Mouse (Mus musculus) midbrain, embryonic 16.5 days (tissue): ENCODE results near the gene Vps35l. TPM values are rescaled to one million over a fixed set of nuclear protein-coding genes. Genes with fewer than 3 reads are reported as not detected.

Source experiments
- ATAC-seq: fragments of 200-750 bp; cut with Nextera tagmentation; 2 replicates; pipeline ENCODE4 v1.8.0; 2017; ENCODE audit warnings: moderate TSS enrichment
- H3K27ac ChIP-seq: fragments of 300-500 bp; sonication (generic); 2 replicates; pipeline ENCODE4 v1.5.1; 2014; ENCODE audit warnings: mild to moderate bottlenecking, low read length, mixed read lengths
- H3K27me3 ChIP-seq: fragments of 300-500 bp; sonication (generic); 2 replicates; pipeline ENCODE4 v1.6.1; 2014; ENCODE audit warnings: low read depth, low read length, mixed read lengths; ENCODE audit not compliant: control insufficient read depth, insufficient read depth
- H3K36me3 ChIP-seq: fragments of 300-500 bp; sonication (generic); 2 replicates; pipeline ENCODE4 v1.6.1; 2014; ENCODE audit warnings: mild to moderate bottlenecking, low read length, moderate library complexity, mixed read lengths; ENCODE audit not compliant: control insufficient read depth, insufficient read depth
- H3K4me1 ChIP-seq: fragments of 300-500 bp; sonication (generic); 2 replicates; pipeline ENCODE4 v1.6.1; 2014; ENCODE audit warnings: mild to moderate bottlenecking, low read length, mixed read lengths; ENCODE audit not compliant: control insufficient read depth, insufficient read depth
- H3K4me2 ChIP-seq: fragments of 300-500 bp; sonication (generic); 2 replicates; pipeline ENCODE4 v1.6.1; 2014; ENCODE audit warnings: mild to moderate bottlenecking, low read length, mixed read lengths
- H3K4me3 ChIP-seq: fragments of 300-500 bp; sonication (generic); 2 replicates; pipeline ENCODE4 v1.5.1; 2014; ENCODE audit warnings: low read depth, mild to moderate bottlenecking, low read length, moderate library complexity, mixed read lengths
- H3K9ac ChIP-seq: fragments of 300-500 bp; sonication (generic); 2 replicates; pipeline ENCODE4 v1.6.1; 2014; ENCODE audit warnings: low read depth, low read length, mixed read lengths
- H3K9me3 ChIP-seq: fragments of 300-500 bp; sonication (generic); replicated peaks from 2 replicates; pipeline ENCODE4 v1.6.1; 2014; ENCODE audit warnings: mild to moderate bottlenecking, low read length, mixed read lengths; ENCODE audit not compliant: control insufficient read depth, poor library complexity, severe bottlenecking
- WGBS: fragments of 180-500 bp; shearing (Covaris S2); extraction: QIAGEN DNeasy Blood & Tissue Kit; methylation state at CpG from one replicate; pipeline ENCODE4 v1.1.7; 2014; 5-methylcytosine and 5-hydroxymethylcytosine counted together
- polyA plus RNA-seq: library from polyadenylated mRNA; unstranded; fragments of >200 nt; fragmentation: Nextera tagmentation; extraction: Ambion mirVana; gene quantifications from 2 replicates; pipeline ENCODE4 v1.2.1, GENCODE M21; 2015

Vps35l gene
- polyA plus RNA-seq, 1 experiment from 2014 or later, result 113 TPM

DNA sequence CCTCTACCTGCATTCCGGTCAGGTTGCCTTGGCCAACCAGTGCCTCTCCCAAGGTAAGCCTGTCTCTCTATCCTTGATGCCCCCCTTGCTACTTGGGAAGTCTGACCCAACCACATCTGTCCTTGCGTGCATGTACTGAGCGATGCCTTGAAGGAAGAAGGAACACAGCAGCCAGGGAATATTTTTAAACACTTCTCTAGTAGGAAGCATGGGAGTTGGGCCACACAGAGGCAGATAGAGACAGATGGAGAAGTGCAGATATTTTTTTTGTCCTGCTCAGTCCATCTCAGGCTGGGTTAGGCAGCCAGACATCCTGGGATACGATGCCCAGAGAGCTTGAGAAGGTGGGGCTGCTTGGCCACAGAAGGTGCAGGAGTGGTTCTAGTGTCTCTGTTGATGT, 73.6 kb downstream of the Vps35l start:
- 91% methylated on average over 4 of the region's 4 CpGs for WGBS
- no peaks in the 10 kb centered on the region for H3K27me3 ChIP-seq
- H3K9me3 ChIP-seq, result no peaks in the 10 kb centered on the region
- H3K36me3 ChIP-seq, result peaks cover 33% of the 10 kb centered on the region
- no peak overlapping the region for H3K4me2 ChIP-seq
- H3K27ac ChIP-seq, result no peak overlapping the region
- H3K4me3 ChIP-seq, result no peak overlapping the region
- H3K4me1 ChIP-seq, result no peaks in the 10 kb centered on the region
- ATAC-seq, result no peak
- H3K9ac ChIP-seq, result no peak overlapping the region

DNA sequence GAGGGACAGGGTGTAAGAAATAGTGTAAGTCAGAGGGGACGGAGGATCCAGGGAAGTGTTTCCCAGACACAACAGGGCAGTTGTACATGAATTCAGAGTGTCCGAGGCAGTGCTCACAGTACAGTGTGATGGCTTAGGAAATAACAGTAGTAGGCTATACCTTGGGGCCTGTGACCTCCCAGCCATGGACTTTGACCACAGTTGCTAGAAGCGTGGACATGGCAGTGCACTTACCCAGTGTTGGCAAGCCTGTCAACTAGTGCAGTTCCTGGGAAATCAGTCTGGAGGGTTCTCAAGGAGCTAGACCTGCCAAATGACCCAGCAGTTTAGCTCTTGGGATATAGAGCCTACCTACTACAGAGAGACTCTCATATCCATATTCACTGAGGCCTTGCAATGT, 76.2 kb downstream of the Vps35l start:
- peaks cover 37% of the 10 kb centered on the region for H3K36me3 ChIP-seq
- H3K9ac ChIP-seq, result no peak overlapping the region
- WGBS, result 94% methylated on average over 3 of the region's 3 CpGs
- H3K27me3 ChIP-seq, result no peaks in the 10 kb centered on the region
- H3K4me1 ChIP-seq, result no peaks in the 10 kb centered on the region
- ATAC-seq, result no peak
- H3K4me2 ChIP-seq, result no peak overlapping the region
- H3K4me3 ChIP-seq, result no peak overlapping the region
- H3K9me3 ChIP-seq, result no peaks in the 10 kb centered on the region
- no peak overlapping the region for H3K27ac ChIP-seq

DNA sequence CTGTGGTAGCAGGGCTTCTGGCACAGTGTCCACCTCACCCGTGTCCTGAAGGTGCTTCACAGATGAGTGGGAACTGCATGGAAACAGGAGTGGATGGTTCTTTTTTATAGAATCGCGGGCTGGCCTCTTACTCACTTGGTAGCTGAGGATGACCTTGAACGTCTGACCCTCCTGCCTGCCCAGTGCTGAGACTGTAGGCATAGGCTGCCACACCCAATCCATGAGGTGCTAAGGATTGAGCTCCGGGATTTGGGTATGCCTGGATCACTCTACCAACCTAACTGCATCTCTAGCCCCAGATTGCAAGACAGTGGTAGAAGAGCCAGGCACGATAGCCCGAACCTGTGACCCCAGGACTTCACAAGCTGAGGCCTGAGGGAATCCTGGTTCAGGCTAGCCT, 77.7 kb downstream of the Vps35l start:
- Histone ChIP-seq H3K4me2 (no peak overlapping the region), H3K4me3 (no peak overlapping the region), H3K36me3 (peaks cover 29% of the 10 kb centered on the region), H3K27me3 (no peaks in the 10 kb centered on the region), H3K27ac (no peak overlapping the region), H3K9me3 (no peaks in the 10 kb centered on the region), H3K9ac (no peak overlapping the region), H3K4me1 (no peaks in the 10 kb centered on the region)
- no peak for ATAC-seq
- 91% methylated on average over 7 of the region's 7 CpGs for WGBS

DNA sequence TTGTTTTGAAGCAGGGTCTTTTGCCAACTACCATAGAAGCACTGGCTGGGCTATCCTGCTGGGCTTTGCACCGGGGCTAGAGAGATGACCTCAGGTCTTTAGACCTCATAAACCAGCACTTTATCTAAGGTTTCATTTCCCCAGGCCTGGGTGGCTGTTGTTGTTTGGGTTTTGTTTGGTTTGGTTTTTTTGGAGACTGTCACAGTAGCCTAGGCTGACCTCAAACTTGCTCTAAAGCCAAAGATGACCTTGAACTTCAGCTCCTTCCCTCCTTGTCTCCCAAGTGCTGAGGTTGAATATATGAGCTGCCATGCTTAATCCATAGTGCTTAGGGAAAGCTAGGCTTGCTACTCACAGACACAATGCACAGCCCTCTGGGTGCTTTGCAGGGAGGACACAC, 79.6 kb downstream of the Vps35l start:
- no peak overlapping the region for H3K4me2 ChIP-seq
- no peak for ATAC-seq
- WGBS, result 89% methylated on average over 1 of the region's 1 CpGs
- H3K27me3 ChIP-seq, result no peaks in the 10 kb centered on the region
- no peaks in the 10 kb centered on the region for H3K4me1 ChIP-seq
- H3K36me3 ChIP-seq, result peaks cover 26% of the 10 kb centered on the region
- H3K4me3 ChIP-seq, result no peak overlapping the region
- H3K9me3 ChIP-seq, result no peaks in the 10 kb centered on the region
- H3K27ac ChIP-seq, result no peak overlapping the region
- H3K9ac ChIP-seq, result no peak overlapping the region

DNA sequence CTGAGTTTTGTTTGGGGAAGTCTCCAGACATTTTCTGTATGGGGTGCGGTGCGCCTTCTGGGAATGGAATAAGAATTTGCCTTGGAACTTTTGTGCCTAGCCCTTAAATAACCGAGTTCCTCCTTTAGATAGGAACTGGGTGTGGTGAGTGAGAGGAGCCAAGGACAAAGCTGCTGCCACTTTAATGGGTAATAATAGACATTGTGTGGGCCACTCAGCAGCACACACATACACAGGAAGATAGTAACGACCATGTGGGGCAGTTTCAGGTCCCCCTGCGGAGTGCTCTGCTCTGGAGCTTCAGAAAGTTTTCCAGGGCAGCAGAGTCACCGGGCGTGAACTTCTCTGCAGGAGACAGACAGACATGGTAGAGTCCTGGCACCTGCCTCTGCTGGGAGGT, 81.3 kb downstream of the Vps35l start:
- Histone ChIP-seq H3K9me3 (no peaks in the 10 kb centered on the region), H3K36me3 (peaks cover 26% of the 10 kb centered on the region), H3K4me3 (no peak overlapping the region), H3K9ac (no peak overlapping the region), H3K4me1 (no peaks in the 10 kb centered on the region), H3K27me3 (no peaks in the 10 kb centered on the region), H3K4me2 (no peak overlapping the region), H3K27ac (no peak overlapping the region)
- 76% methylated on average over 7 of the region's 7 CpGs for WGBS
- no peak for ATAC-seq

DNA sequence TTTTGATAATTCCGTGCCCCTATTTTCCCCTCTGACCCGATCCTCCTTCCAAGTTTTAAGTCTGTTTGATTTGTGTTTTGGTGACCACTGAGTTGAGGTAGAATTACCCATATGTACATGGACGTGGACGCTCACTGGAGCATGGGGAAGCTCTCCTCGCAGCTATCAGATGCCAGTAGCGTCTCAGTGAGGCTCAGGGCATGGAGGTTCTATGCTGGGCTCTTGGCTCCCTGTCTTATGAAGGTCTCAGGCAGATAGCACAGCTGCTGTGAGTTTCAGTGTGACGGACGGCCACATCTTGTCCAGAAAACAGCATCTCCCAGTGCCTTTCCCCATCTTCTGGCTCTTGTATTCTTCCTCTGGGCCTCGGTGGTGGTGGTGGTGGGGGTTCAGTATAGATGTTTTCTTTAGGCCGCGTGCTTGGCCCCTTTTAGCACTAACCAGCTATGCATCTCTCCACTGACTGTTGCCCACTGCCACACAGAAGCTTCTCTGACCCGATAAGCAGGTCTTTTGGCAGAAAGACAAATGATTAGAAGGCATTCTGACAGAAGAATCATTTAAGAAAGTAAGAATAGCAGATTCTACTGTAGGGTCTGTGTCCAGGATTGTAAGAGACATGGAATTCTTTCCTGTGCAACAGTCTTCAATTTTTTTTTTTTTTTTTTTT, 82.0 kb downstream of the Vps35l start:
- Histone ChIP-seq H3K9me3 (no peaks in the 10 kb centered on the region), H3K27me3 (no peaks in the 10 kb centered on the region), H3K4me2 (no peak overlapping the region), H3K4me1 (no peaks in the 10 kb centered on the region), H3K27ac (no peak overlapping the region), H3K9ac (no peak overlapping the region), H3K36me3 (peaks cover 26% of the 10 kb centered on the region), H3K4me3 (no peak overlapping the region)
- no peak for ATAC-seq
- 93% methylated on average over 12 of the region's 12 CpGs for WGBS

DNA sequence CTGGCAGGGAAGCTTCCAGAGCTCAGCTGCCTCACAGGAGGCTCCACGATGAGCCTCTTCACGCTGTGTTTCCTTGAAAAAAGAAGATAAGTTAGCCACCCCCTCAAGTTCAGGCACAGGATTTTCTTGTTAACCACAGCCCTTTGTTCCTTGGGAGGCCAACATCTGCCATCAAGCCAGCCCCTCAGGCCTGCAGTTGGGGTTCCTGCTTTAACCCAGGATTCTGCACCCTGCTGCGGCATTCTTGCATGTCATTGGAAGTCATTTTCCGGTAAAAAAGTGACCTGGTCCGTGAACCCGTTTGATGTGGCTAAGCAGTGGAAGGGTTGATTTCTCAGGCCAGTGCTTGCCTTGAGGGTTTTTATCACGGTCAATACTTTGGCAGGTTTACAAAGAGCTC, 84.4 kb downstream of the Vps35l start:
- ATAC-seq, result no peak
- H3K4me3 ChIP-seq, result no peak overlapping the region
- H3K9ac ChIP-seq, result no peak overlapping the region
- H3K27ac ChIP-seq, result no peak overlapping the region
- H3K36me3 ChIP-seq, result peaks cover 10% of the 10 kb centered on the region
- no peaks in the 10 kb centered on the region for H3K9me3 ChIP-seq
- H3K27me3 ChIP-seq, result no peaks in the 10 kb centered on the region
- no peaks in the 10 kb centered on the region for H3K4me1 ChIP-seq
- 38% methylated on average over 7 of the region's 7 CpGs for WGBS
- no peak overlapping the region for H3K4me2 ChIP-seq

DNA sequence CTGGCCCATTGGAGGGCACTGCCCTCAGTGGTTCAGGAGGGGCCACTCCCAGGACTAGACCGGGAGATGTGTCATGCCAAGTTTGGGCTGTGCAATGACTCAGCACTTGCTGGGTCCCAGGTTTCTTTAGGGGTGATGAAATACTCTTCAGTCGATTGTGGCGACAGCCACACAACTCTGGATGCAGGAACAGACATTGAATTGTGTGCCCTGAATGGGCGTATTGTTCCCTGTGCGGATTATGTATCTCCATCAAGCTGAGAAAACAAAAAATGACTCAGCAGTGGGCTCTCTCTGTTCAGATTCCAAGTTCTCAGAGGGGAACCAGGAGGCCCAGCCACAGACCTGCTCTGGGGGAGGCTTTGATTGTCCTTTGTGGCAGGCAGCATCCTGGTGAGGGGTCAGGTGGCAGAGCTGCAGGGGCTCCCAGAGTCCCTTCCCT, 88.0 kb downstream of the Vps35l start:
- Histone ChIP-seq H3K36me3 (peaks cover 12% of the 10 kb centered on the region), H3K4me1 (no peaks in the 10 kb centered on the region), H3K27me3 (no peaks in the 10 kb centered on the region), H3K27ac (no peak overlapping the region), H3K9ac (no peak overlapping the region), H3K4me2 (no peak overlapping the region), H3K9me3 (no peaks in the 10 kb centered on the region), H3K4me3 (no peak overlapping the region)
- peak; percentile 46; the same call in 1 of the 2 replicates for ATAC-seq
- WGBS, result 10% methylated on average over 5 of the region's 5 CpGs

DNA sequence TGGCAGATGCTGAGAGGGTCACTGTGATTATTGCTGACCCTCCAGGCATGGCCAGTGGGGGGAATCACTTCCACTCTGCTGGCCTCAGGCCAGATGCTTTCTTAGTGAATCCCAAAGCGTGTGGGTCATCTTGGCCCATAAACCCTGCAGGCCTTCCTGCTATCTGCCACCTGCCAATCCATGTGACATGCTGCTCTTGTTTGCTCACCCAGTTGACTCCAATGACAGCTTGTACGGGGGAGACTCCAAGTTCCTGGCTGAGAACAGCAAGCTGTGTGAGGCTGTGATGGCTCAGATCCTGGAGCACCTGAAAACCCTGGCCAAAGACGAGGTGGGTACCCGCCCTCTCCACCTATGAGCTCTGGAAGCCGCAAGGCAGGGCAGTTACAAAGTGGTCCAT, 97.9 kb downstream of the Vps35l start:
- Histone ChIP-seq H3K36me3 (peaks cover 60% of the 10 kb centered on the region), H3K27ac (no peak overlapping the region), H3K4me3 (no peak overlapping the region), H3K9ac (no peak overlapping the region), H3K4me2 (no peak overlapping the region), H3K9me3 (no peaks in the 10 kb centered on the region), H3K27me3 (no peaks in the 10 kb centered on the region), H3K4me1 (no peaks in the 10 kb centered on the region)
- WGBS, result 94% methylated on average over 5 of the region's 5 CpGs
- no peak for ATAC-seq
